Mouse (Mus musculus) thymus, postnatal 14 days (tissue): ENCODE data around the gene Cartpt.
"Not testable (repeated sequence)": the region's sequence is repeated elsewhere in the genome, so short reads cannot be mapped to it uniquely, and the experiment has no call there.

ENCODE experiments used
- DNase-seq: peaks from one replicate; pipeline ENCODE4 v3.0.0; 2021

Cartpt gene

GRCm38 (mm10) chr13:99900965-99901364 lies at the start of gene Cartpt:
Gene Cartpt (minus strand): TSS chr13:99901091.
- no peak for DNase-seq

- DNase-seq, result no peak
Measured at GRCm38 (mm10) chr13:99947417-99947816, 46.5 kb upstream of the Cartpt start.

GRCm38 (mm10) chr13:99943525-99943924 lies 42.6 kb upstream of the Cartpt start:
- DNase-seq, result no peak

- DNase-seq, result no peak
Measured at GRCm38 (mm10) chr13:99940601-99941000, 39.7 kb upstream of the Cartpt start.

GRCm38 (mm10) chr13:99939320-99939671 lies 38.4 kb upstream of the Cartpt start:
- DNase-seq, result no peak

GRCm38 (mm10) chr13:99938606-99939319 lies 37.9 kb upstream of the Cartpt start:
- no peak for DNase-seq

- DNase-seq, result no peak
Measured at GRCm38 (mm10) chr13:99937741-99938140, 36.9 kb upstream of the Cartpt start.

GRCm38 (mm10) chr13:99932406-99932805 lies 31.5 kb upstream of the Cartpt start:
- peak; percentile 16 for DNase-seq

- DNase-seq, result no peak
Measured at GRCm38 (mm10) chr13:99931502-99931901, 30.6 kb upstream of the Cartpt start.

- DNase-seq, result no peak
Measured at GRCm38 (mm10) chr13:99926249-99926648, 25.4 kb upstream of the Cartpt start.

GRCm38 (mm10) chr13:99915632-99916031 lies 14.7 kb upstream of the Cartpt start:
- no peak for DNase-seq

GRCm38 (mm10) chr13:99900557-99900892 lies 366 bp downstream of the Cartpt start:
- DNase-seq, result peak; percentile 9

- DNase-seq, result no peak
Measured at GRCm38 (mm10) chr13:99899670-99900556, 978 bp downstream of the Cartpt start.

GRCm38 (mm10) chr13:99898816-99899215 lies 2.1 kb downstream of the Cartpt start:
- DNase-seq, result no peak

- no peak for DNase-seq
Measured at GRCm38 (mm10) chr13:99885636-99886035, 15.3 kb downstream of the Cartpt start.

GRCm38 (mm10) chr13:99881774-99882173 lies 19.1 kb downstream of the Cartpt start:
- not testable (repeated sequence) for DNase-seq

- DNase-seq, result no peak
Measured at GRCm38 (mm10) chr13:99879696-99880095, 21.2 kb downstream of the Cartpt start.

- DNase-seq, result no peak
Measured at GRCm38 (mm10) chr13:99872059-99872458, 28.8 kb downstream of the Cartpt start.

- DNase-seq, result no peak
Measured at GRCm38 (mm10) chr13:99868438-99868837, 32.5 kb downstream of the Cartpt start.

- DNase-seq, result no peak
Measured at GRCm38 (mm10) chr13:99864331-99864730, 36.6 kb downstream of the Cartpt start.

GRCm38 (mm10) chr13:99860670-99861069 lies 40.2 kb downstream of the Cartpt start:
- no peak for DNase-seq

- peak; percentile 37 for DNase-seq
Measured at GRCm38 (mm10) chr13:99859082-99859481, 41.8 kb downstream of the Cartpt start.

- no peak for DNase-seq
Measured at GRCm38 (mm10) chr13:99857879-99858278, 43.0 kb downstream of the Cartpt start.

GRCm38 (mm10) chr13:99857336-99857735 lies 43.6 kb downstream of the Cartpt start:
- no peak for DNase-seq
